Mouse (Mus musculus) heart, embryonic 16.5 days (tissue): ENCODE results near the gene Insyn1. TPM values are rescaled to one million over a fixed set of nuclear protein-coding genes. Genes with fewer than 3 reads are reported as not detected.

Experiments used
- ATAC-seq: fragments of 200-750 bp; cut with Nextera tagmentation; replicated peaks from 2 replicates; pipeline ENCODE4 v1.8.0; 2017; ENCODE audit warnings: moderate number of reproducible peaks; ENCODE audit not compliant: insufficient read depth, low FRiP score; ENCODE audit errors: extremely low read depth
- H3K27ac ChIP-seq: fragments of 300-500 bp; sonication (generic); 2 replicates; pipeline ENCODE4 v1.5.1; 2014; ENCODE audit warnings: mild to moderate bottlenecking, low read length, control low read depth, moderate library complexity
- H3K27me3 ChIP-seq: fragments of 300-500 bp; sonication (generic); 2 replicates; pipeline ENCODE4 v1.6.1; 2014; ENCODE audit warnings: low read length, mixed read lengths; ENCODE audit not compliant: control insufficient read depth, insufficient read depth
- H3K36me3 ChIP-seq: fragments of 300-500 bp; sonication (generic); 2 replicates; pipeline ENCODE4 v1.6.1; 2014; ENCODE audit not compliant: control insufficient read depth, insufficient read depth
- H3K4me1 ChIP-seq: fragments of 300-500 bp; sonication (generic); 2 replicates; pipeline ENCODE4 v1.6.1; 2014; ENCODE audit warnings: low read length, mixed read lengths; ENCODE audit not compliant: control insufficient read depth, insufficient read depth
- H3K4me2 ChIP-seq: fragments of 300-500 bp; sonication (generic); 2 replicates; pipeline ENCODE4 v1.6.1; 2014; ENCODE audit warnings: low read depth, mild to moderate bottlenecking, control low read depth, low read length
- H3K4me3 ChIP-seq: fragments of 300-500 bp; sonication (generic); 2 replicates; pipeline ENCODE4 v1.5.1; 2014; ENCODE audit warnings: mild to moderate bottlenecking, control low read depth, low read length
- H3K9ac ChIP-seq: fragments of 300-500 bp; sonication (generic); 2 replicates; pipeline ENCODE4 v1.6.1; 2014; ENCODE audit warnings: low read length, control low read depth
- H3K9me3 ChIP-seq: fragments of 300-500 bp; sonication (generic); replicated peaks from 2 replicates; pipeline ENCODE4 v1.6.1; 2016; ENCODE audit warnings: low read length; ENCODE audit not compliant: control insufficient read depth
- WGBS: fragments of 180-500 bp; shearing (Covaris S2); extraction: QIAGEN DNeasy Blood & Tissue Kit; methylation state at CpG from one replicate; pipeline ENCODE4 v1.1.7; 2014; 5-methylcytosine and 5-hydroxymethylcytosine counted together
- polyA plus RNA-seq: library from polyadenylated mRNA; unstranded; fragments of >200 nt; fragmentation: Nextera tagmentation; extraction: Ambion mirVana; gene quantifications from 2 replicates; pipeline ENCODE4 v1.2.1, GENCODE M21; 2015

The Insyn1 gene
- polyA plus RNA-seq = 0.54 and 0.66 TPM in 2 replicates

- WGBS = under 1% methylated on average over 88 of the region's 104 CpGs
These were observed at the start of gene Insyn1 for GRCm38 (mm10) chr9:58487851-58488801. TSS of gene Insyn1 (plus strand) at chr9:58488603.

GRCm38 (mm10) chr9:58438921-58439396 is 49.4 kb upstream of the Insyn1 start:
- no peaks in the 10 kb centered on the region for H3K9me3 ChIP-seq

More at GRCm38 (mm10) chr9:58487851-58488801, at the start of gene Insyn1:
- H3K36me3 ChIP-seq = no peaks in the 10 kb centered on the region
- H3K4me2 ChIP-seq = peak within 1 kb of the TSS; percentile 99
- peak; percentile 81 for ATAC-seq
- H3K4me1 ChIP-seq = peaks cover 14% of the 10 kb centered on the region
- H3K9ac ChIP-seq = peak within 1 kb of the TSS; percentile 71
- peak within 1 kb of the TSS; percentile 68 for H3K4me3 ChIP-seq
- peaks cover 35% of the 10 kb centered on the region for H3K27me3 ChIP-seq
- H3K9me3 ChIP-seq = no peaks in the 10 kb centered on the region
- H3K27ac ChIP-seq = peak within 1 kb of the TSS; percentile 51; the same call in 1 of the 2 replicates

DNA sequence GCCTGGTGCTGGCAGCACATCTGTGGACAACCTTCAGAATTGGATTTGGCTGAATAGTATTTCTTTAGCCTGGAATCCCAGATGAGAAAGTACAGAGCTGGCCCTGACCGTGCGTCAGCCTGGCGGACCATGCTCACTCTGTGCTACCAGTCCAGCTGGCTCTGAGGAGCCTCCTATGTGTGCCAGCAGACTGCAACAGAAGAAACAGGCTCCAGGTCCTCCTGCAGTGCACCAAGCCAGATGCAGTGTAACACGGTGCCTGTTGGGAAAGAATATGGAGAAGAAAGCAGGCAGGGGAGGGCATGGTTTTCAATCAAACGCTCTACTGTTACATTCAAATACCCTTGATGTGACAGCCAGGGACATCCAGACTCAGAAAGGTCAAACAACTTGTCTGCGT is 48.3 kb upstream of the Insyn1 start:
- H3K4me3 ChIP-seq = no peak overlapping the region
- no peaks in the 10 kb centered on the region for H3K4me1 ChIP-seq
- H3K9me3 ChIP-seq = no peaks in the 10 kb centered on the region
- H3K4me2 ChIP-seq = no peak overlapping the region
- H3K9ac ChIP-seq = no peak overlapping the region
- no peak overlapping the region for H3K27ac ChIP-seq
- H3K36me3 ChIP-seq = no peaks in the 10 kb centered on the region
- no peaks in the 10 kb centered on the region for H3K27me3 ChIP-seq
- WGBS = 81% methylated on average over 6 of the region's 6 CpGs
- ATAC-seq = peak; percentile 55; the same call in 1 of the 2 replicates

More at GRCm38 (mm10) chr9:58438921-58439396, 49.4 kb upstream of the Insyn1 start:
- no peaks in the 10 kb centered on the region for H3K4me1 ChIP-seq
- H3K36me3 ChIP-seq = no peaks in the 10 kb centered on the region
- H3K27ac ChIP-seq = no peak overlapping the region
- H3K4me3 ChIP-seq = no peak overlapping the region
- no peak overlapping the region for H3K4me2 ChIP-seq
- no peak for ATAC-seq
- 86% methylated on average over 22 of the region's 22 CpGs for WGBS
- H3K27me3 ChIP-seq = no peaks in the 10 kb centered on the region
- no peak overlapping the region for H3K9ac ChIP-seq

DNA sequence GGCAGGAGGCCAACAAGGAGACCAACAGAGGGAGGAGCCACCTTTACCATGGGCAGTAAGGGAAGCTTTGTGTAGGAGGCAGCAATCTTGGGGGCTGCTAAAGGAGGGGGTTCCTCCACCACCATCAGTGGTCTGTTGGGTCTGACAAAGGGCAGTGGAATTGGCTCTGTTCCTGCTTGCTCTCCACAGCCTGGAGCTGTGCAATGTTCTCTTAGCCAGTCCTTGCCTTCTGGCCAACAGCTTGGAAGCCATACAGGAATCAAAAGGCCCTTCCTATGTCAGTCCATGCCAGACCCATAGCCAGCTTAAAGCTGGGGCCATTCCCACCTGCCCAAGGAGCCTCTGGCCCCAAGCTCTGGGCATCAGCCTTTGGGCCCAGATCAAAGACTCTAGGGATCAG is 47.8 kb upstream of the Insyn1 start:
- no peaks in the 10 kb centered on the region for H3K4me1 ChIP-seq
- no peak overlapping the region for H3K4me3 ChIP-seq
- no peak for ATAC-seq

DNA sequence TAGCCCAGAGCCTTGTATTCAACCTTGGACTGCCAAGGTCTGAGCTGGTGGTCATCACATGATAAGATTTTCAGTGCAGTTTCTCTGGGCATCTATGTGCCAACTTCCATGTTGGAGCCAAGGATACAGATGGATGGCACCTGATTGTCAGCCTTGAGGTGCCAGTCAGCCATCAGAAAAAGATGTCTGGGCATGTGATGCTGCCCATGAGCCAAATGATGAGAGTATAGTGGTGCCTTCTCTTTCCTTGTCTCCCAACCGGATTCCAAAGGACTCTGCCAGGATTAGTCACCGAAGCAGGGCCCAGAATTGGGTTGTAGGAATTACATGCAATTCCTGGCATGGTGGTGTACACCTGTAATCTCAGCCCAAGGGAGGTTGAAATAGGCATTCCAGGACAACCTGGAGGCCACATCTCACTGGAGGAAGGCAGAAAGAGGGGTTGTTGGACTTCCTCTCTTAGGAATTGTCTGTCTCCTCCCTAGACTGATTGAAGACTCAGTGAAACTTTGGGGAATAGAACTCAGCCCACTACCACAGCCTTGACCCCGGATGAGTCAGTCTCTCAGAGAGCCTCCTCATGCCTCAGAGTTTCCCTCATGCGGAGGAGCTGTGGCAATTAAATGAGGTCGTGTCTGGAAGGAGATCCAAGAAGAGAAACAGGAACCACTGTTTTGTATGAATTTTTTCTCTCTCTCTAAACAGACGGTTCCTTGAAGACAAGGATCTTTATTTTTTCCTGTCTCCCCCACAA is 46.9 kb upstream of the Insyn1 start:
- Histone ChIP-seq H3K4me3 (no peak overlapping the region), H3K9ac (no peak overlapping the region), H3K27me3 (no peaks in the 10 kb centered on the region), H3K36me3 (no peaks in the 10 kb centered on the region), H3K27ac (no peak overlapping the region), H3K4me2 (no peak overlapping the region), H3K4me1 (no peaks in the 10 kb centered on the region), H3K9me3 (no peaks in the 10 kb centered on the region)
- WGBS = 49% methylated on average over 6 of the region's 6 CpGs
- ATAC-seq = no peak

More for the DNA sequence above, 47.8 kb upstream of the Insyn1 start:
- Histone ChIP-seq H3K9ac (no peak overlapping the region), H3K36me3 (no peaks in the 10 kb centered on the region), H3K27me3 (no peaks in the 10 kb centered on the region), H3K27ac (no peak overlapping the region), H3K4me2 (no peak overlapping the region), H3K9me3 (no peaks in the 10 kb centered on the region)

DNA sequence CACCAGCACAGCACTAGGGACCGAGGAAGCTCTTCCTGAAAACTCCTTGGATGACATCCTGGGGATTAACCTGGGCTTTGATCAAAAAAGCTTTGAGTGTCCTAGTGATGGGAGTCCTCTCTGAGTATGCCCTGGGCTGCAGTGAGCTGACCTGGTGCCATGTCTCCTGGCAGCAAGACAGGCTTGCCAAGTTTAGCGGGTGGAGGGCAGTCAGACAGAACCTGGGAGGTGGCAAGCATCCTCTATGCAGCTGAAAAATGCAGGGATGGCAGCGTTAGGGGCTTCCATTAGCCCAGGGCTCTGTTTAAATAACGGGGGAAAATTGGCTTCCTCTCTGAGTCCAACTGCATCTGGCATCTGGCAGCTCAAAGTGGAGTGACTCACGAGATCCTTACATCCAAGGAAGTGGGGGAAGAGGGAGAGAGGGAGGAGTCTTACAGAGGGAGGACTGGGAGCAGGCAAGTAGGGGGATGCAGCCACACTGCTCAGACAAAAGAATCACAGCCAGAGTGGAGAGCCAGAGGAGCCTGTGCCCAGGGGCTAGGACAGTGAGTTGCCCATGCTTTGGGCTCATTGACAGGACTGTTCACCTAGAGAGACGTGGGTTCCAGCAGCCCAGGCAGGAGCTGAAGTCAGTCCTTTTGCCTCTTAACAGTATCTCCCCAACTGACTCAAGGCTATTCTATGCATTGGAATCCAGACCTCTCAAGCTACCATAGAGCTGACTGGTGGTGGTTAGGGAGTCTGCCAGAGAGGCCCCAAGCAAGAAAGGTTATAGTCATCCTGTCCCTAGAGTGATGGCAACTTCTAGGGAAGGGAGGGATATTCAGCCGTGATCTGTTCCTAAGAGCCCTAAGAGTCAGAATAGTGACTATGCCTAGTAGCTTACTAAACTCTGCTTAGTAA is 46.0 kb upstream of the Insyn1 start:
- Histone ChIP-seq H3K4me1 (no peaks in the 10 kb centered on the region; the same call in 1 of the 2 replicates), H3K27ac (no peak overlapping the region), H3K27me3 (no peaks in the 10 kb centered on the region), H3K4me2 (no peak overlapping the region), H3K9ac (no peak overlapping the region), H3K9me3 (no peaks in the 10 kb centered on the region), H3K36me3 (no peaks in the 10 kb centered on the region), H3K4me3 (no peak overlapping the region)
- ATAC-seq = no peak
- 37% methylated on average over 7 of the region's 7 CpGs for WGBS

DNA sequence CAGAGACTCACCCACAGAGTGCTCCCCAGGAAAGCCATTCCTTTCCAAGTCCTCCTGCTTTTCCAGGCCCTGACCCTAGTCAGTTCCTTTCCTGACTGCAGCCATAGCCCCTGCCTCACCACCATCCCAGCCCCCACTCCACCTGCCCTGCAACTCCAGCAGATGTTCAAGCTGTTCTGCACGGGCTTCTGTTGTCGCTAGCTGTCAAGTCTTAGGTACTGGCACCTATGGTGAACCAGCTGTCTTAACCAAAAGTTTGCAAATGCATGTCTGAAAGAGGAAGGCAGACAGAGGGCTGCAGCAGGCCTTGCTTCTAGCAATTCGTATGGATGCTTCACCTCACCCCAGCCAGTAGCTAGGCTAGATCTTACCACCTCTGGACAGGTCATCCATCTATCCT is 45.3 kb upstream of the Insyn1 start:
- Histone ChIP-seq H3K36me3 (no peaks in the 10 kb centered on the region), H3K4me3 (no peak overlapping the region), H3K4me2 (no peak overlapping the region), H3K9me3 (no peaks in the 10 kb centered on the region), H3K27ac (no peak overlapping the region), H3K4me1 (peaks cover 3% of the 10 kb centered on the region; the same call in 1 of the 2 replicates), H3K27me3 (no peaks in the 10 kb centered on the region), H3K9ac (no peak overlapping the region)
- WGBS = 79% methylated on average over 3 of the region's 3 CpGs
- no peak for ATAC-seq

DNA sequence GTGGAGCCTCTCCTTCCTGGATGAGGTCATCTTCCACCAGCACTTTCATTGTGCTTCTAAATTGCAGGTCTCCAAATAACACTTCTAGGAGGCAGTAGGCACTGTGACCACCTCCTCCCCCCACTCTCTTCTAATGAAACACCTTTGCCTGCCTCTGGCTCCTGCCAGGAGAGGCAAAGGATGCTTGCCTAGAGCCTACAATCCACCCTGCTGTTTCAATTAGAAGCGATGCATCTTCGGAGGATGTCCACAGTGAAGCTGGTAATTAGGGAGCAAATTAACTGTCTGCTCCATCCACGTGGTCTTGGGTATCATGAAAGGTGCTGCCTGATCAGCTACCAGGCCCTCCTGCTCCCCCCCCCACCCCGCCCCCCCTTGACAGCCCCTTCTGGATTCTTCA is 41.6 kb upstream of the Insyn1 start:
- H3K9ac ChIP-seq = no peak overlapping the region
- no peak overlapping the region for H3K4me2 ChIP-seq
- H3K27me3 ChIP-seq = no peaks in the 10 kb centered on the region
- H3K36me3 ChIP-seq = no peaks in the 10 kb centered on the region
- peaks cover 4% of the 10 kb centered on the region; the same call in 1 of the 2 replicates for H3K4me1 ChIP-seq
- ATAC-seq = no peak
- H3K4me3 ChIP-seq = no peak overlapping the region
- no peaks in the 10 kb centered on the region for H3K9me3 ChIP-seq
- 54% methylated on average over 4 of the region's 4 CpGs for WGBS
- no peak overlapping the region for H3K27ac ChIP-seq
